Mouse (Mus musculus): Measurements from ENCODE around the gene Sncg. TPM values are rescaled to one million over a fixed set of nuclear protein-coding genes. Genes with fewer than 3 reads are reported as not detected.
"Not testable (repeated sequence)": the region's sequence is repeated elsewhere in the genome, so short reads cannot be mapped to it uniquely, and the experiment has no call there.

Sncg gene
- total and polyA plus RNA-seq, 2 experiments = 0.45 to 0.46 TPM

DNA sequence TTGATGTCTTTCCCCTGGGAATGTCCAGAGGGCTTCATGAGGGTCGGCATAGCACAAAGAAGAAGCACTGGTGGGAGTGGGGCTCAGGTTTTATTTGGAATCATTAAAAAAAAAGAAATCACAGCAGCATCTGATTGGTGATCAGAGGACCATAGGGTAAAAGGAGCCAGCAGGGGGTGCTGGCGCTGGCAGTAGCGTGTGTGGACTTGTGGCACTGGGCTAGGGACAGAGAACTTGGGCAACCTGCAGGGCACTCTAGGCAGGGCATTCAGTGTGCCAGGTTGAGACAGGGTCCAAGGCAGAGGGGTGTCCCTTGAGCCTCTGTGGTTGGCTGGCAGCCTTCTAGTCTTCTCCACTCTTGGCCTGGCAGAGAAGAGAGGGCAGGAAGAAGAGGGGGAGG, 4.4 kb downstream of the Sncg start:
- no peak for TF ChIP-seq POLR2A (IDR thresholded peaks at IDR 0.05; ENCODE audit: extremely low read depth, insufficient read depth, low read length)
- TF ChIP-seq CTCF (IDR thresholded peaks at IDR 0.05; ENCODE audit: low read depth, low read length) = peak; percentile 81
- Histone ChIP-seq H3K9ac (ENCODE audit: low read depth, low read length) (no peak overlapping the region), H3K27me3 (ENCODE audit: control insufficient read depth, insufficient read depth, low read length) (no peaks in the 10 kb centered on the region), H3K4me1 (ENCODE audit: control insufficient read depth, insufficient read depth, low read length) (no peaks in the 10 kb centered on the region), H3K79me2 (ENCODE audit: control insufficient read depth, insufficient read depth, low read length) (no peaks in the 10 kb centered on the region), H3K36me3 (ENCODE audit: control insufficient read depth, insufficient read depth, low read length) (no peaks in the 10 kb centered on the region), H3K4me3 (ENCODE audit: insufficient read depth, low read depth, low read length) (no peak overlapping the region), H3K27ac (replicated peaks; ENCODE audit: insufficient read depth, low read depth, low read length) (no peak overlapping the region)
- peak; percentile 53 for DNase-seq (ENCODE audit: extremely low read depth, low read depth, low spot score)
- WGBS = 61% methylated on average over 3 of the region's 3 CpGs

DNA sequence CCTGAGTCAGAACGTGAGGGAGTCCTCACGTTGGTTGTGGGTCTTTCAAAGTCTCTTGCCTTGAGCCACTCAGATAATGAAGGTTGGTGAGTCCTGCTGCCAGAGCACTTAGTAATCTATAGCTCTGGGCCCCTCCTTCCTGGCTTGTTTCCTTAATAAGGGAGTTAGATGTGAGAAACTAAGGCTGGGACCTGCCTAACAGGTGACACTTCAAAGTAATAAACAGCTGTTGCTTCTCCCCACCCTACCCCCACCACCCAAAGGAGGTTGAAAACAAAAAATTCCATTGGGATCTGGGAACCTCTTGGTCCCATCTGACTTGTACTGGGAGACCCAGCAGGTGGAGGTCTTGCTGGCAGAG, 9.5 kb downstream of the Sncg start:
- H3K9ac ChIP-seq (ENCODE audit: low read depth, low read length) = no peak overlapping the region
- WGBS = 94% methylated on average over 2 of the region's 2 CpGs

DNA sequence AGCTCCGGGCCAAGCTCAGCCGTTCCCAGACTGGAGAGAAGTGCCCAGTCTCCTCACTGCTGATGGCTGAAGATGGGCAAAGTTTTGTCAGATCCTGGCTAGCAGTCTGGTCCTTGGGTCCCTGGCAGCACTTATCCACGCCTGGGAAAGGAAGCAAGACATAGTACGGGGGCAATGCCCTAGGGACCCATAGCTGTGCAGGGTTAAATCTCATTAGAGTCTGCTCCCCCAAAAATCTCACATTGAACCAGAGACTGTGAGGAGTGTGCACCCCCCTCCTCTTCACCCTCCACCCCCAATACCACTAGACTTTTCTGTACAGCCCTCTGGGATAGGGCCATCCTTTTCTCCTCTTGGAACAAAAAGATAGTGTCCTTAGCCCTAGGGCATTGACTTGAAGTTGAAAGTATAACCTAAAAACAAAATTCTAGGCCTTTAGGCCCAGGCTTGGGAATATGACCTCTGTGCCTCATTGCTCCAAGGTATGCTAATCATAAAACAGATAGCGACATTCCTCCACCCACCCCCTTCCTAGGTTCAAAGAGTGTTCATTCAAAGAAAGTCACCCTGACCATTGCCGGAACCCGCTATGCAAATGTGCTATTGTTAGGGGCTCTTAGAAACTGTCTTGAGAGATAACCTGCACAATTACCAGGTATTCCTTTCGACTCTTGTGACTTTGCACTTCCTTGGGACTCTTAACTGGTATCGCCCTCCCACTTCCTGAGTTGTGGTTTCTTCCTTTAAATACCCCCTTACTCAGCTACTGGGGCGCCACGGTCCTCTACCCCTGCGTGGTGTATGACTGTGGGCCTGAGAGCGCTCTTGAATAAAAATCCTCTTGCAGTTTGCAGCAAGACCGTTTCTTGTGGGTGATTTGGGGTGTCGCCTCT, 10.1 kb downstream of the Sncg start:
- H3K27ac ChIP-seq (replicated peaks; ENCODE audit: insufficient read depth, low read depth, low read length) = not testable (repeated sequence)

More for the DNA sequence above, 9.5 kb downstream of the Sncg start:
- no peak for DNase-seq (ENCODE audit: extremely low read depth, low read depth, low spot score)
- no peaks in the 10 kb centered on the region for H3K79me2 ChIP-seq (ENCODE audit: control insufficient read depth, insufficient read depth, low read length)
- no peaks in the 10 kb centered on the region for H3K27me3 ChIP-seq (ENCODE audit: control insufficient read depth, insufficient read depth, low read length)
- no peaks in the 10 kb centered on the region for H3K36me3 ChIP-seq (ENCODE audit: control insufficient read depth, insufficient read depth, low read length)
- H3K4me3 ChIP-seq (ENCODE audit: insufficient read depth, low read depth, low read length) = no peak overlapping the region
- no peak overlapping the region for H3K27ac ChIP-seq (replicated peaks; ENCODE audit: insufficient read depth, low read depth, low read length)
- TF ChIP-seq CTCF (IDR thresholded peaks at IDR 0.05; ENCODE audit: low read depth, low read length) (no peak), POLR2A (IDR thresholded peaks at IDR 0.05; ENCODE audit: extremely low read depth, insufficient read depth, low read length) (no peak)
- H3K4me1 ChIP-seq (ENCODE audit: control insufficient read depth, insufficient read depth, low read length) = peaks cover 8% of the 10 kb centered on the region

DNA sequence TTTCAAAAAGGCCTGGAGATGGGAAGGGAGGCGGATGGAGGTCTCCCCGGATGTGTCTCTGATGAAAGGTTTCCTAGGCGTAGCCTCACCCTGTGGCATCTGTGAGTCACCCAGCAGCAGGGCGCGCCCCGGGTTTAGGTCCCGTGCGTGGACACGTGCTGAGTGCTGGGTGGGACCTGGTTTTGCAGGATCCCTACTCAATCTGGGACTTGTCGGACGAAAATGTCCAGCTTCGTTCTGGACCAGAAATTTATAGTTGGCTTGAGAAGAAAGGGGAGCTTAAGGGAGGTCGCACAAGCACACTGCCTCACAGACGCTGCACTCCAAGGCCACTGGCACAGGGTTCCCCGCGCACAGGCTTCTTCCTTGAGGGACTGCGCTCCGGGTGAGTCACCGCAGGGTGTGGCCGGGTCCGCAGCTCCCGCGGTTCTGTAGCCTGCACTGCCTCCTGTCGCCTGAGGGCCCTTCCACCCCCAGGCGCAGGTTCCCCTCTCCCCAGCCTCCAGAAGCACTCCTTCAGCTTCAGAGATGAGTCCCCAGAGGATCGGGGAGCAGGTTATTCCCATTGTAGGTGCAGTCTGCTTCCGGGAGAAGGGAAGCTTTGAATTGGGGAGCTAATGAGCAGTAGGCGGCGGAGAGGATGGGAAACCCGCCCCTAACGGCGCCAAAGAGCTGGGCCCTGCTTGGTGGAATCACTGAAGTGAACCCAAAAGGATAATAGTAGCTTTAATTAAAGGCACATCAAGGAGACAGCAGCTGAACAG, 10.9 kb downstream of the Sncg start:
- peak overlapping the region; percentile 20 for H3K9ac ChIP-seq (ENCODE audit: low read depth, low read length)
- H3K4me1 ChIP-seq (ENCODE audit: control insufficient read depth, insufficient read depth, low read length) = peaks cover 19% of the 10 kb centered on the region
- peak overlapping the region; percentile 44 for H3K4me3 ChIP-seq (ENCODE audit: insufficient read depth, low read depth, low read length)
- no peaks in the 10 kb centered on the region for H3K79me2 ChIP-seq (ENCODE audit: control insufficient read depth, insufficient read depth, low read length)
- TF ChIP-seq POLR2A (IDR thresholded peaks at IDR 0.05; ENCODE audit: extremely low read depth, insufficient read depth, low read length) = 0 out of 2 replicates have a peak, but pooled peaks have one; percentile 8
- peak; percentile 53 for TF ChIP-seq CTCF (IDR thresholded peaks at IDR 0.05; ENCODE audit: low read depth, low read length)
- H3K27ac ChIP-seq (replicated peaks; ENCODE audit: insufficient read depth, low read depth, low read length) = peak overlapping the region; percentile 27; the same call in 1 of the 2 replicates
- H3K27me3 ChIP-seq (ENCODE audit: control insufficient read depth, insufficient read depth, low read length) = no peaks in the 10 kb centered on the region
- no peak for DNase-seq (ENCODE audit: extremely low read depth, low read depth, low spot score)
- 29% methylated on average over 32 of the region's 32 CpGs for WGBS
- H3K36me3 ChIP-seq (ENCODE audit: control insufficient read depth, insufficient read depth, low read length) = no peaks in the 10 kb centered on the region

More for the DNA sequence above, 10.1 kb downstream of the Sncg start:
- WGBS = 95% methylated on average over 15 of the region's 15 CpGs
- not testable (repeated sequence) for DNase-seq (ENCODE audit: extremely low read depth, low read depth, low spot score); H3K27me3 ChIP-seq (ENCODE audit: control insufficient read depth, insufficient read depth, low read length); H3K9ac ChIP-seq (ENCODE audit: low read depth, low read length); H3K79me2 ChIP-seq (ENCODE audit: control insufficient read depth, insufficient read depth, low read length); H3K36me3 ChIP-seq (ENCODE audit: control insufficient read depth, insufficient read depth, low read length)
- H3K4me3 ChIP-seq (ENCODE audit: insufficient read depth, low read depth, low read length) = peak overlapping the region; percentile 44; the same call in 1 of the 2 replicates
- peaks cover 12% of the 10 kb centered on the region for H3K4me1 ChIP-seq (ENCODE audit: control insufficient read depth, insufficient read depth, low read length)

DNA sequence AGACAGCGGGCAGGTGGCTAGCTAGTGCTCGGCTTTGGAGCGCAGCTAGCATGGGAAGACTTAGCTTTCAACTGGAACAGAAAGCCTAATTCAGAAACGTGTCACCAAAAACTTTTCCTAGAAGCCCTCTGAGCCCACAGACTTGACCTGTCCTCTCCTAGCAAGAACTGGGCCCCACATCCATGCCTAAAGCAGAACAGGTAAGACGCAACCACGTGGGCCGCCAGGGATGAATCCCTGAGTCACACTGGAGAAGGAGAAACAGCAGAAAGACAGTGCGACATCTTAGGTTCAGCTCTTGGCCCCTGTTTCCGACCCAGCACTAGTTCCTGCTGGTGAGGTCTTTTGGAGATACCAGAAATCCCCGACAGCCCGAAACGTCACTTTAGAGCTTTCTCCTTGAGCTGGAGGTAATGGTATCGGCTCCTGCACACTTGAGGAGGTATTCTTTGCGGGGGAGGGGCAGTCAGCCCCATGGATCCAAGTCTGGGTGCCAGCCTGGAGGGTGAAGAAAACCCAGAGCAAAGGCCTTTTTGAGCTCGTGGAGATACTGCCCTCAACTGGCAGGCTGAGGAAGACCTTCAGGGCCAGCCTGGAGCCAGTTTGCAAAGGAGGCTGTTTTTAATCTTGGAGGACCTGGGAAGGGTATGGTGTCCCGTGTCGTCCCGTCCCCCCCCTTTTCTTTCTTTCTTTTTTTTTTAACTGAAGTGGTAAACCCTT, 11.7 kb downstream of the Sncg start:
- Histone ChIP-seq H3K79me2 (ENCODE audit: control insufficient read depth, insufficient read depth, low read length) (no peaks in the 10 kb centered on the region), H3K36me3 (ENCODE audit: control insufficient read depth, insufficient read depth, low read length) (no peaks in the 10 kb centered on the region), H3K4me3 (ENCODE audit: insufficient read depth, low read depth, low read length) (no peak overlapping the region), H3K4me1 (ENCODE audit: control insufficient read depth, insufficient read depth, low read length) (peaks cover 24% of the 10 kb centered on the region), H3K27ac (replicated peaks; ENCODE audit: insufficient read depth, low read depth, low read length) (peak overlapping the region; percentile 10), H3K27me3 (ENCODE audit: control insufficient read depth, insufficient read depth, low read length) (no peaks in the 10 kb centered on the region), H3K9ac (ENCODE audit: low read depth, low read length) (peak overlapping the region; percentile 17; the same call in 1 of the 2 replicates)
- 31% methylated on average over 18 of the region's 18 CpGs for WGBS
- DNase-seq (ENCODE audit: extremely low read depth, low read depth, low spot score) = peak; percentile 73
- TF ChIP-seq CTCF (IDR thresholded peaks at IDR 0.05; ENCODE audit: low read depth, low read length) = peak; percentile 95
- TF ChIP-seq POLR2A (IDR thresholded peaks at IDR 0.05; ENCODE audit: extremely low read depth, insufficient read depth, low read length) = no peak
